Mouse (Mus musculus) liver, embryonic 14.5 days (tissue): Measurements from ENCODE around the gene Scap.

Experiments
- CTCF ChIP-seq: IDR thresholded peaks from 2 replicates; pipeline ENCODE4 v1.5.1; 2016; ENCODE audit warnings: antibody characterized with exemption, low read depth, control low read depth
- EP300 ChIP-seq: IDR thresholded peaks from 2 replicates; pipeline ENCODE4 v1.6.1; 2016; ENCODE audit warnings: antibody characterized with exemption, low read depth

DNA sequence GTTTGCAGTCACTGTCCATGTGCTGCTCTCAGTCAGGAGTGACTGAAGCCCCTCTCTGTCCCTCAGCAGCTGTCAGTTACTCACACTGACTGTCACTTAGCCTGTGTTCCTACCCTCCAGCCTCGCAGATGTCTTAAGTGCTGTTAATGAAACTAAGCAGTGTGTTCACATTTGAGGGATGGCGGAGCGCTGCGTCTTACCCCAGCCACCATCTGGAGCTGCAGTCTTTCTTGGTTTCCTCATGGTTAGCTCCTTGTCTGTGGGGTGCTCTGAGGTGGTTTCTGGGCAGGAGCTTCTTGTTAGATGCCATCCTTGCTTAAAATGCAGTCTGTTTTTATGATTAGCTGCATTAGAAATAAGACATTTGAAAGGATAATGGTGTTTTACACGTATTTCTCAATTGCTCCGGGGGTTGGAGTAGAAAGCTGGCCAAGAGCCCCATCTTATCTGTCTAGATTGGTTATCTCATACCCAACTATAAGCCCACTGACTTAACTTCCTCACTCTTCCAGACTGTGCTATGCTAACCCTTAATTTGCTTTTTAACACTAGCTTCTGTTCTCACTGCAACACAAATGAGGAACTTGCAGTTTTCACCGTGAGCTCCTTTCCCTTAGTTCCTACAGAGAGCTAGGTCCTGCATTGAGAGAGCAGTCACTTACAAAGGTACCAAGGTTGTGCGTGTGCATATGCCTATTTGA, 19.0 kb downstream of the Scap start:
- TF ChIP-seq CTCF (no peak), EP300 (no peak)
